Mouse (Mus musculus) ES-Bruce4 (cell line): ENCODE results near the gene Csf3r. TPM values are rescaled to one million over a fixed set of nuclear protein-coding genes. Genes with fewer than 3 reads are reported as not detected.

ENCODE experiments used
- H3K27ac ChIP-seq: 2 replicates; pipeline ENCODE4 v1.5.1; 2012; ENCODE audit warnings: low read length, inconsistent platforms; ENCODE audit not compliant: insufficient read depth
- H3K27me3 ChIP-seq: 2 replicates; pipeline ENCODE4 v1.6.1; 2012; ENCODE audit warnings: mild to moderate bottlenecking, low read length, inconsistent platforms; ENCODE audit not compliant: control insufficient read depth, poor library complexity, insufficient read depth, severe bottlenecking
- H3K36me3 ChIP-seq: 2 replicates; pipeline ENCODE4 v1.6.1; 2012; ENCODE audit warnings: inconsistent platforms, mild to moderate bottlenecking, low read length, moderate library complexity; ENCODE audit not compliant: control insufficient read depth, poor library complexity, insufficient read depth, severe bottlenecking
- H3K4me1 ChIP-seq: one replicate; pipeline ENCODE4 v1.8.1; 2011; ENCODE audit warnings: low read length; ENCODE audit not compliant: control insufficient read depth, insufficient read depth
- H3K4me3 ChIP-seq: 2 replicates; pipeline ENCODE4 v1.5.1; 2011; ENCODE audit warnings: low read depth, mild to moderate bottlenecking, low read length
- H3K9ac ChIP-seq: 2 replicates; pipeline ENCODE4 v1.6.1; 2012; ENCODE audit warnings: low read depth, mild to moderate bottlenecking, inconsistent platforms; ENCODE audit not compliant: poor library complexity, severe bottlenecking
- H3K9me3 ChIP-seq: replicated peaks from 2 replicates; pipeline ENCODE4 v1.6.1; 2012; ENCODE audit warnings: mild to moderate bottlenecking, low read length, inconsistent platforms; ENCODE audit not compliant: control insufficient read depth, poor library complexity, insufficient read depth, severe bottlenecking
- CTCF ChIP-seq: IDR thresholded peaks from one replicate; pipeline ENCODE4 v1.8.1; 2011; ENCODE audit warnings: low read depth, low read length
- EP300 ChIP-seq: IDR thresholded peaks from 2 replicates; pipeline ENCODE4 v1.6.1; 2011; ENCODE audit warnings: low read depth, low read length; ENCODE audit not compliant: insufficient read depth
- POLR2A ChIP-seq: IDR thresholded peaks from one replicate; pipeline ENCODE4 v1.8.1; 2011; ENCODE audit warnings: low read length; ENCODE audit not compliant: insufficient read depth
- polyA plus RNA-seq: library from polyadenylated mRNA; stranded (reverse); fragments of >200 nt; gene quantifications from 2 replicates; pipeline ENCODE4 v1.2.4, GENCODE M21; 2011; ENCODE audit warnings: low read depth; ENCODE audit not compliant: missing spikeins, insufficient read depth, insufficient read length

Csf3r gene
- polyA plus RNA-seq, 1 experiment = not detected

DNA sequence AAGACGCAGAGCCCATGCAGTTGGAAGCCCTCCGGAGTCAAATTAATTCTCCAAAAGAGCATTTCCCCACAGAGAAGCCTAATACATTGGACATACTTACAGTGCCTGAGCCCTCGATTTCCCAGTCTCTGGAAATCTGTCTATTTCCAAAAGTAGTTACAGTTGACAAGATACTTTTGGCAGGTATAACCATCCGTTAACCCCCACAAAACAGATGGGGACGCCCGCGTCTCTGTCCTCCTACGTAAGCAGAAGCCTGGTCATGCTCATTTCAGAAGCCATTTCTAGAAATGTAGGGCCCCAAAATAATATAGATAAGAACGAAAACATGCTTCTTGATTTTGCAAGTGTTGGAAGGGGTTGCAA, 34.6 kb downstream of the Csf3r start:
- Histone ChIP-seq H3K36me3 (peaks cover 10% of the 10 kb centered on the region), H3K4me3 (peak overlapping the region; percentile 91), H3K9me3 (no peaks in the 10 kb centered on the region), H3K27me3 (no peaks in the 10 kb centered on the region), H3K27ac (no peak overlapping the region), H3K4me1 (no peaks in the 10 kb centered on the region), H3K9ac (peak overlapping the region; percentile 53)
- no peak for TF ChIP-seq CTCF
- TF ChIP-seq POLR2A = no peak
- TF ChIP-seq EP300 = no peak

DNA sequence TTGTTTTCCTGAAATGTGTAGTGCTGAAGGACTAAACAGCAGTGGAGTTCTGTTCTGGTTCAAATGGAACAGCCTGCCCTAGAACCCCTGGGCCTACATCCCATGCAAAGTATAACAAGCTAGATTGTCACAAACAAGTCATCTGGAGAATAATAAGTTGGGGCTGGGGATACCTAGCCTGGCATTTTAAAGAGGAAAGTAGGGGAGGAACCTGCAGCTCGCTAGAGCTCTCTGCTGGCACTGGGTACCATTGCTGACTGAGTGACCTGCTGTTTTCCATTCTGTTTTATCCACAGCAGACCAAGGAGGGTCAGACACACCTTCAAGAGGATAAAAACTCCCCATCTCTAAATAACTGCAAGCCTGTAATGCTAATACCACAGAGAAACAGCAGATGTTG, 38.5 kb downstream of the Csf3r start:
- no peak overlapping the region for H3K9ac ChIP-seq
- H3K9me3 ChIP-seq = no peaks in the 10 kb centered on the region
- no peak overlapping the region for H3K27ac ChIP-seq
- TF ChIP-seq EP300 (no peak), CTCF (no peak), POLR2A (no peak)
- H3K36me3 ChIP-seq = no peaks in the 10 kb centered on the region
- H3K4me1 ChIP-seq = no peaks in the 10 kb centered on the region
- H3K27me3 ChIP-seq = no peaks in the 10 kb centered on the region
- H3K4me3 ChIP-seq = no peak overlapping the region

DNA sequence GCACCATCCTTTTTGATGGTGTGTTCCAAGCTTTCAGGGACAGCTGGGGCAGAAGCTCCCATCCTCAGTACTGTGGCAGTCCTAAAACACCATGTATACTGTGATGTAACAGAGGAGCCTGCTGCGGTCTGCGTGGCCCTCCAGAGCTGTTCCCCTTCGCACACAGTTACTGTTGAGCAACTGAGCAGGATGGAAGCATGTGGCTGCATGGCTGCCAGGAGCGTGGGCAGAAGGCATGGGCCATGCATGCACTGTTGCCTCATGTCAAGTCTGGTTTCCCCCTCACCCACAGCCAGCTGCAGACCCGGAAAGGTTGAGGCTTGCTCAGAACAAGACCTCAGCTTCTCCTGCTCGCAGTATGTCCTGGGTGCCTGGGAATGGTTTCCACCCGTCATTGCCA, 40.9 kb downstream of the Csf3r start:
- Histone ChIP-seq H3K9me3 (0 out of 2 replicates have a peak, but pooled peaks cover 4% of the 10 kb centered on the region), H3K4me3 (no peak overlapping the region), H3K4me1 (no peaks in the 10 kb centered on the region), H3K9ac (no peak overlapping the region), H3K27me3 (no peaks in the 10 kb centered on the region), H3K27ac (no peak overlapping the region), H3K36me3 (no peaks in the 10 kb centered on the region)
- TF ChIP-seq EP300 = no peak

DNA sequence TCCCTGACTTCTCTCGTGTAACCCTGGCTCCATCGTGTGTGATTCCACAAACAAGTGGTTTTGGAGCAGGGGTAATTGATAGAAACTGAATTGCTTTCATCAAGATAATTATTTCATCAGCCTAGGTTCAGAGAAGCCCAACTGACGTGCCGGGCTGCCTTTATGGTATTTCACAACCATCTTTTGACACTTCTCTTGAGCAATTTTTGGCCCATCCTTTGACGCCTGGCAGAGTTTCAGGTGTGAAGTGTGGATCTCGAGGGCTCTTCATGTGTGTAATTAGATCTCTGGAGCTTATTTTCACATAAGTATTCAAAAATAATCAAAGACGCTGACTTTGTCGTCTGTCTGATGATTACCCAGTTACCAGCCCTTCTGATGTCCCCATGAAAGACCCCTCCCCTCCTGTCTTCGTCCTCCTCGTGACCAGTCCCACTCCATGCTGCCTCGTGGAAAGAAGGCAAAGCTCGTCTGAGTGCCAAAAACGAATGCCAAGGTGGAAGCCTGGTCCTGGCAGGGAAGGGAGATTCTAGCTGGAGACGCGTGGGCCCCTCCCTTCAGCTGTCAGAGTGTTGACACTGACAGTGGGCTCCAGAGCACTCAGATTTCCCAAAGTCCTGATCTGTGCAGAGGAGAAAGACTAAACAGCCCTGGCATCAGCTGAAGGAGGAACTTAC, 43.2 kb downstream of the Csf3r start:
- Histone ChIP-seq H3K27me3 (no peaks in the 10 kb centered on the region), H3K36me3 (no peaks in the 10 kb centered on the region)

DNA sequence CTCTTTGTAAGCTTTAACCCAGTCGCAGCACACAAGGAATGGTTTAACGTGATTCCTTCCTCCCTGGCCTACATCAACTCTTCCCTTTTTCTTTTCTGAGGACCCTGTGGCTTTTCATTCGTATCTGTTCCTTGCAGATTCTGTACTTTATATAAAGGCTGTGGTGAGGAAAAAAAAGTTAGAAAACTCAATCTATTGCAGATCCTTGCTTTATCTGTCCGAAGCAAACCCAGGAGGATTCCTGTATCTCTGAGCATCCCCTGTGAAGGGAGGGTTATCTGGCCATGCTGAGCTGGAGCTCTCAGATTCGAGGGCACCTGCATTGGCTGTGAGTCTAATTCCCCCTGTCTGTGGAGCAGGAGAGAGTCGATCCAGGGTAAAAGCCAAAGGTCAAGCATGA, 44.5 kb downstream of the Csf3r start:
- Histone ChIP-seq H3K9ac (no peak overlapping the region), H3K4me1 (no peaks in the 10 kb centered on the region), H3K27ac (no peak overlapping the region), H3K9me3 (0 out of 2 replicates have a peak, but pooled peaks cover 4% of the 10 kb centered on the region), H3K36me3 (no peaks in the 10 kb centered on the region), H3K27me3 (no peaks in the 10 kb centered on the region), H3K4me3 (no peak overlapping the region)
- no peak for TF ChIP-seq CTCF
- TF ChIP-seq POLR2A = no peak
- no peak for TF ChIP-seq EP300

More for the DNA sequence above, 43.2 kb downstream of the Csf3r start:
- Histone ChIP-seq H3K4me3 (no peak overlapping the region), H3K4me1 (no peaks in the 10 kb centered on the region), H3K9ac (no peak overlapping the region), H3K9me3 (0 out of 2 replicates have a peak, but pooled peaks cover 4% of the 10 kb centered on the region), H3K27ac (no peak overlapping the region)
- TF ChIP-seq CTCF = no peak
- TF ChIP-seq POLR2A = no peak
- no peak for TF ChIP-seq EP300

DNA sequence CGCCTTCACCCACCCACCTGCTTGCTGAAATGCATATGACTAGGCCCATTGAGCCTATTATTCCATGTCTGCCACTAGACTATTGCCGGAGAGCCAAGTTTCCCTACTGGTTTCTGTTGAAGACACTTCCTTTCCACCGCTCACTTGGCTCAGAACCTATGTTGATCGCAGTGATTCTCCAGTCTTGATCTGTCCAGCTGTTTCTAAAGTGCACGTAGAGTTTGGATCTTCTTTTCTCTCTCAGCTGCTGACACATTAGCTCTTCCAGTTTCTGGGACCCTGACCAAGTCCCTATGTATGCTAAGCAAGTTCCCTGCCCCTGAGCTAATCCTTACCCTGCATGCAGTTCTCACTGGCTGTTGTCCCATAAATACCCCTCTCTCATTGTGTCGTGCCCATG, 53.5 kb downstream of the Csf3r start:
- no peak overlapping the region for H3K9ac ChIP-seq
- H3K27ac ChIP-seq = no peak overlapping the region
- H3K4me3 ChIP-seq = no peak overlapping the region
- no peaks in the 10 kb centered on the region for H3K9me3 ChIP-seq
- peaks cover 3% of the 10 kb centered on the region for H3K4me1 ChIP-seq
- no peaks in the 10 kb centered on the region for H3K36me3 ChIP-seq
- no peak for TF ChIP-seq EP300
- TF ChIP-seq CTCF = no peak
- TF ChIP-seq POLR2A = no peak
- H3K27me3 ChIP-seq = no peaks in the 10 kb centered on the region
